Mouse (Mus musculus) liver, embryonic 14.5 days (tissue): Measurements from ENCODE around the gene Cldnd1.

Source experiments
- CTCF ChIP-seq: IDR thresholded peaks from 2 replicates; pipeline ENCODE4 v1.5.1; 2016; ENCODE audit warnings: antibody characterized with exemption, low read depth, control low read depth
- EP300 ChIP-seq: IDR thresholded peaks from 2 replicates; pipeline ENCODE4 v1.6.1; 2016; ENCODE audit warnings: antibody characterized with exemption, low read depth

GRCm38 (mm10) chr16:58713128-58713527, 14.6 kb upstream of the Cldnd1 start:
- TF ChIP-seq CTCF (no peak), EP300 (no peak)
